Mouse (Mus musculus): ENCODE results near the gene Actg2. TPM values are rescaled to one million over a fixed set of nuclear protein-coding genes. Genes with fewer than 3 reads are reported as not detected.
A peak's percentile ranks its signal among the peaks of the same experiment; 100 is the strongest.

Gene Actg2
- polyA plus RNA-seq, 1 experiment from 2014 or later, result 1,788 TPM

GRCm38 (mm10) chr6:83571840-83572667 lies 36.0 kb upstream of the Actg2 start:
- H3K9ac ChIP-seq (ENCODE audit: low read length), result peak overlapping the region; percentile 92
- peak overlapping the region; percentile 91 for H3K4me2 ChIP-seq (ENCODE audit: low read depth, low read length)
- no peaks in the 10 kb centered on the region for H3K9me3 ChIP-seq (replicated peaks; ENCODE audit: control insufficient read depth, low read length)
- peaks cover 9% of the 10 kb centered on the region for H3K4me1 ChIP-seq (ENCODE audit: control insufficient read depth, insufficient read depth, low read length)
- no peaks in the 10 kb centered on the region for H3K36me3 ChIP-seq (ENCODE audit: control insufficient read depth, insufficient read depth, low read length)
- peak overlapping the region; percentile 79 for H3K4me3 ChIP-seq (replicated peaks; ENCODE audit: low read length)
- peak overlapping the region; percentile 75 for H3K27ac ChIP-seq (ENCODE audit: low read length)
- H3K27me3 ChIP-seq (ENCODE audit: control insufficient read depth, insufficient read depth, low read length), result no peaks in the 10 kb centered on the region
- 5% methylated on average over 37 of the region's 37 CpGs for WGBS
- peak; percentile 94 for ATAC-seq (ENCODE audit: insufficient read depth, low FRiP score)

DNA sequence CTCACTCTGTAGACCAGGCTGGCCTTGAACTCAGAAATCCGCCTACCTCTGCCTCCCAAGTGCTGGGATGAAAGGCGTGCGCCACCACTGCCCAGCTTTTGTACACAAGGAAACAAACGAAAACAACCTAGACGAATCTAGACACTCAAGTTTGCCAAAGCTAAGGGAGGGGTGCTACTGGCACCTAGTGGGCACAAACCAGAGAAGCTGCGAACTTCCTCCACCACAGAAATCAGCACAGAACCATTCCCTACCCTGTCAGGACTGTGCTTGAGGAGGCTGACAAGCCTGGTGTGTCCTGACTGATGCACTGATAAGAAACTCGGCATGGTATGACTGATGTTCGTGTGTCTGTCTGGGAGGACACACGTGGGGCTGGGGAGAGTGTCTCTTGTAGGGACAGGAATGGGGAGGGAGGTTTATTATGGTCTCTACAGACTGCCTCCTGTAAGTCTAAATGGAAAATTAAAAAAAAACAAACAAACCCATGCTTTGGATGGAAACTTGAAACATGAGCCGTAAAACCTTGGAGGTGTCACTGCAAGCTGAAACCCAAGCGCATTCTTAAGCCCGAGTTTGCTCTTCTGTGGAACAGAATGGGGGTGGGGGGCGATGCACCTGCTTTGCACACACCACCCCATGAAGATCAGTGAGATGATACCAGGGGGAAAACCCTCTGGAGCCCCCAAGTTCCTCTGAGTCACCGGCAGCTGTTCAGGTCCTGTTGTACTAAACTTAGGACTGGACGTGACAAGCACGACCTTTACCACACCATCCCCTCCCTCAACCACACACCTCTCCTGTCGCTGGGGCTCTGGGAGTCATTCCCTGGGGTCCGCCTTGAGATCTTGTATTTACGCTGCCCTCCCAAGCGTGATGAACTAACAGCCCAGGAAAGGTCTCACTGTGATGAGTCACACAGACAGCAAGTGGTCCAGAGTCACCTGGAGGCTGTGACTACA lies 33.1 kb upstream of the Actg2 start:
- Histone ChIP-seq H3K4me3 (replicated peaks; ENCODE audit: low read length) (no peak overlapping the region), H3K27ac (ENCODE audit: low read length) (no peak overlapping the region), H3K4me2 (ENCODE audit: low read depth, low read length) (no peak overlapping the region), H3K4me1 (ENCODE audit: control insufficient read depth, insufficient read depth, low read length) (peaks cover 9% of the 10 kb centered on the region), H3K36me3 (ENCODE audit: control insufficient read depth, insufficient read depth, low read length) (no peaks in the 10 kb centered on the region), H3K9ac (ENCODE audit: low read length) (no peak overlapping the region), H3K27me3 (ENCODE audit: control insufficient read depth, insufficient read depth, low read length) (no peaks in the 10 kb centered on the region), H3K9me3 (replicated peaks; ENCODE audit: control insufficient read depth, low read length) (no peaks in the 10 kb centered on the region)
- ATAC-seq (ENCODE audit: insufficient read depth, low FRiP score), result no peak
- WGBS, result 67% methylated on average over 20 of the region's 20 CpGs

DNA sequence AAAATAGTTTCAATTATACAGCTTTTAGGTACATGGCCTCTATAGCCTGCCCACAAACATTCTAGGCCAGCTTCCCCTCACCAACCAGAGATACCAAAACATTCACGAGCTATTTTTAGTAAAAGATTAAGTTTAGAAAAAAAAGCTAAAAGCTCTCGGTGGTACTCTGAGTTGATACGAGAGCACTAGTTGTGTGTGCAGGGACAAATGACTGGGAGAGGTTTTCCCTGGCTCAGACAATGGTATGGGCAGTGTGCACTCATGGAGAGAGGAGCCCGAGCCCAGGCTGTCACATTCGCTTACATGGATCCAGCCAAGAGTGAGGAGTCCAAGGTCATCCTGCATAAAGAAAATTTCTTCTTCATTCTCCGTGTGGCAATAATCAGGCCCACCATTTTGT lies 19.9 kb upstream of the Actg2 start:
- WGBS, result 71% methylated on average over 6 of the region's 6 CpGs
- H3K9ac ChIP-seq (ENCODE audit: low read length), result no peak overlapping the region
- no peak overlapping the region for H3K27ac ChIP-seq (ENCODE audit: low read length)
- no peak for ATAC-seq (ENCODE audit: insufficient read depth, low FRiP score)
- no peaks in the 10 kb centered on the region for H3K9me3 ChIP-seq (replicated peaks; ENCODE audit: control insufficient read depth, low read length)
- H3K27me3 ChIP-seq (ENCODE audit: control insufficient read depth, insufficient read depth, low read length), result no peaks in the 10 kb centered on the region
- H3K4me3 ChIP-seq (replicated peaks; ENCODE audit: low read length), result no peak overlapping the region
- H3K4me1 ChIP-seq (ENCODE audit: control insufficient read depth, insufficient read depth, low read length), result no peaks in the 10 kb centered on the region
- 0 out of 2 replicates have a peak, but pooled peaks cover 9% of the 10 kb centered on the region for H3K36me3 ChIP-seq (ENCODE audit: control insufficient read depth, insufficient read depth, low read length)
- H3K4me2 ChIP-seq (ENCODE audit: low read depth, low read length), result no peak overlapping the region

- H3K4me3 ChIP-seq (replicated peaks; ENCODE audit: low read length), result no peak overlapping the region
- H3K9me3 ChIP-seq (replicated peaks; ENCODE audit: control insufficient read depth, low read length), result no peaks in the 10 kb centered on the region
- no peak overlapping the region for H3K4me2 ChIP-seq (ENCODE audit: low read depth, low read length)
- H3K9ac ChIP-seq (ENCODE audit: low read length), result no peak overlapping the region
- H3K4me1 ChIP-seq (ENCODE audit: control insufficient read depth, insufficient read depth, low read length), result no peaks in the 10 kb centered on the region
- H3K36me3 ChIP-seq (ENCODE audit: control insufficient read depth, insufficient read depth, low read length), result peaks cover 10% of the 10 kb centered on the region; the same call in 1 of the 2 replicates
- no peaks in the 10 kb centered on the region for H3K27me3 ChIP-seq (ENCODE audit: control insufficient read depth, insufficient read depth, low read length)
- no peak for ATAC-seq (ENCODE audit: insufficient read depth, low FRiP score)
- no peak overlapping the region for H3K27ac ChIP-seq (ENCODE audit: low read length)
- WGBS, result 50% methylated on average over 5 of the region's 5 CpGs
These were observed 12.3 kb upstream of the Actg2 start for GRCm38 (mm10) chr6:83548346-83548745.

GRCm38 (mm10) chr6:83545778-83546177 lies 9.7 kb upstream of the Actg2 start:
- Histone ChIP-seq H3K4me3 (replicated peaks; ENCODE audit: low read length) (no peak overlapping the region), H3K4me2 (ENCODE audit: low read depth, low read length) (no peak overlapping the region), H3K9me3 (replicated peaks; ENCODE audit: control insufficient read depth, low read length) (no peaks in the 10 kb centered on the region), H3K27ac (ENCODE audit: low read length) (no peak overlapping the region), H3K36me3 (ENCODE audit: control insufficient read depth, insufficient read depth, low read length) (peaks cover 6% of the 10 kb centered on the region; the same call in 1 of the 2 replicates), H3K4me1 (ENCODE audit: control insufficient read depth, insufficient read depth, low read length) (0 out of 2 replicates have a peak, but pooled peaks cover 8% of the 10 kb centered on the region), H3K27me3 (ENCODE audit: control insufficient read depth, insufficient read depth, low read length) (no peaks in the 10 kb centered on the region), H3K9ac (ENCODE audit: low read length) (no peak overlapping the region)
- 78% methylated on average over 3 of the region's 3 CpGs for WGBS
- no peak for ATAC-seq (ENCODE audit: insufficient read depth, low FRiP score)

DNA sequence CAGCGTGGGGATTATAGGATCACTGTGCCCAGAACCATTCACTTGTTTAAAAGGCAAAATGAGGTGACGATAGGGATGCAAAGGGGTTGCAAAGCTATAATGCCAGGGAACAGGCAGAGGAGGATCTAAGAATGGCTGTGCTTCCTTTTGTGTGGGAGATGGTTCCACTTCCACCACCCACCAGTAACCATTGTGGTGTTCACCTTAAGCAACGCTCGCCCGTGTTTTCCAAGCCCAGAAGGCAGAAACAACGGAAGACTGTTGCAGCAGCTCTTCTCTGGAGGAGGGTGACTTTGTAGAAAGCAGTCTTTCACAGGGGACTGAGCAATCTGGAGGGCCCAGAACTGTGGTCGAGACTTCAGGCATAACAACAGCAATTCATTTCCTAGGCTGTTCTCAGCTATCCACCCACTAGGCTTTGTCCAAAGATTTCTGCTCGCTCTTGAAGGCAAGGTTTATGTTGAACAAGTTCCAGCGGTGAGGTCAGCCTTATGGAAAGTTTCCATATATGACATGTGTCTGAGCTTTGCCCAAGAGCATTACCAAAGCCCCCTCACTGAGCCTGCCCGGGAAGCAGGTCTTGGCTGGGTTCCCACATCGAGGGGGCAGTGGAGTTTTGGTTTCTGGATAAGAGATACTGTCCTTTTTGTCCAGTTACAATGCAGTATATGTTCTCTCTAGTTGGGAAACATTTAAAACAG lies 5.8 kb upstream of the Actg2 start:
- Histone ChIP-seq H3K9me3 (replicated peaks; ENCODE audit: control insufficient read depth, low read length) (no peaks in the 10 kb centered on the region), H3K4me3 (replicated peaks; ENCODE audit: low read length) (no peak overlapping the region), H3K27me3 (ENCODE audit: control insufficient read depth, insufficient read depth, low read length) (no peaks in the 10 kb centered on the region), H3K36me3 (ENCODE audit: control insufficient read depth, insufficient read depth, low read length) (peaks cover 6% of the 10 kb centered on the region; the same call in 1 of the 2 replicates), H3K4me1 (ENCODE audit: control insufficient read depth, insufficient read depth, low read length) (peaks cover 8% of the 10 kb centered on the region; the same call in 1 of the 2 replicates), H3K27ac (ENCODE audit: low read length) (peak overlapping the region; percentile 93), H3K4me2 (ENCODE audit: low read depth, low read length) (0 out of 2 replicates have a peak overlapping the region, but pooled peaks have one; percentile 13), H3K9ac (ENCODE audit: low read length) (peak overlapping the region; percentile 24; the same call in 1 of the 2 replicates)
- WGBS, result 57% methylated on average over 11 of the region's 11 CpGs
- peak; percentile 83 for ATAC-seq (ENCODE audit: insufficient read depth, low FRiP score)

DNA sequence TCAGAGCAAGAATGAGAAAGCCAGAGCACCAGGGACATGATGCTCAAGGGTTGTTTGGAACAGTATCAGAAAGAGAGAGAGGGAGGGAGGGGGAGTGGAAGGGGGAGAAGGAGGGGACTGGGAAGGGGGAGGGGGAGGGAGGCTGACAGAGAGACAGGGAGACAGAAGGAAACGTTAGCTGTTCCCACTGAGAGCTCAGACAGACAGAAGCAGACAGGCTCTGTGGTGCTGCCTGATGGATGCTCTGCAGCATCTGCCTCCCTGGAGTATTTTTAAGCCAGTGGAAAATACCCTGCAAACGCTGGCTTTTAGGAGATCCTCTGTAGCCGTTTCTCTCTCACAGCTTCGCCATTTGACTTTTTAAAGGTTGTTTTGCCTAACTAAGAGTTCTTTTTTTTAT lies 4.0 kb upstream of the Actg2 start:
- Histone ChIP-seq H3K27ac (ENCODE audit: low read length) (peak overlapping the region; percentile 81), H3K27me3 (ENCODE audit: control insufficient read depth, insufficient read depth, low read length) (no peaks in the 10 kb centered on the region), H3K4me2 (ENCODE audit: low read depth, low read length) (no peak overlapping the region), H3K4me3 (replicated peaks; ENCODE audit: low read length) (no peak overlapping the region), H3K4me1 (ENCODE audit: control insufficient read depth, insufficient read depth, low read length) (peaks cover 18% of the 10 kb centered on the region; the same call in 1 of the 2 replicates), H3K9ac (ENCODE audit: low read length) (no peak overlapping the region), H3K9me3 (replicated peaks; ENCODE audit: control insufficient read depth, low read length) (no peaks in the 10 kb centered on the region), H3K36me3 (ENCODE audit: control insufficient read depth, insufficient read depth, low read length) (no peaks in the 10 kb centered on the region)
- 36% methylated on average over 4 of the region's 4 CpGs for WGBS
- no peak for ATAC-seq (ENCODE audit: insufficient read depth, low FRiP score)

DNA sequence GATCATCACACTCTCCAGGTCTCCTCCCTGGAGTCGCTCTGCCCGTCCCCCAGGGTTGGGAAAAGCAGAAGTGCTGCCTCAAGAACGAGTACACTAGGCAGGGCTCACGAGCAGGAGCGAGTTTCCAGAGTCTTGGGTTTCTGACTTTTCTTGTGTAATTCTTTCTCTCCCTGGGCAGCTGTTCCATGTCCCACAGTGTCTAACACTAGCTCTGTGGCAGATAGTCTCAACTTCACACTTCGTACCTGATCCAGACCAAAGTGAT lies 662 bp upstream of the Actg2 start:
- Histone ChIP-seq H3K4me2 (ENCODE audit: low read depth, low read length) (peak overlapping the region; percentile 34), H3K36me3 (ENCODE audit: control insufficient read depth, insufficient read depth, low read length) (no peaks in the 10 kb centered on the region), H3K4me3 (replicated peaks; ENCODE audit: low read length) (0 out of 2 replicates have a peak overlapping the region, but pooled peaks have one; percentile 2), H3K27ac (ENCODE audit: low read length) (peak overlapping the region; percentile 96), H3K9ac (ENCODE audit: low read length) (peak overlapping the region; percentile 65), H3K9me3 (replicated peaks; ENCODE audit: control insufficient read depth, low read length) (no peaks in the 10 kb centered on the region), H3K27me3 (ENCODE audit: control insufficient read depth, insufficient read depth, low read length) (no peaks in the 10 kb centered on the region), H3K4me1 (ENCODE audit: control insufficient read depth, insufficient read depth, low read length) (peaks cover 16% of the 10 kb centered on the region; the same call in 1 of the 2 replicates)
- peak; percentile 42; the same call in 1 of the 2 replicates for ATAC-seq (ENCODE audit: insufficient read depth, low FRiP score)
- WGBS, result 19% methylated on average over 6 of the region's 6 CpGs
